Mouse (Mus musculus) thymus, adult 2 months (tissue): Measurements from ENCODE around the gene Dtymk.

Experiments used
- CTCF ChIP-seq: fragments of 200-500 bp; IDR thresholded peaks from 2 replicates; pipeline ENCODE4 v1.5.1; 2012; ENCODE audit warnings: mild to moderate bottlenecking, control low read depth, low read length, moderate library complexity, borderline replicate concordance; ENCODE audit not compliant: control insufficient read depth, poor library complexity, insufficient read depth; ENCODE audit errors: extremely low read depth
- POLR2A ChIP-seq: fragments of 200-500 bp; IDR thresholded peaks from 2 replicates; pipeline ENCODE4 v1.6.1; 2012; ENCODE audit warnings: mild to moderate bottlenecking, low read length, control low read depth, moderate library complexity; ENCODE audit not compliant: control insufficient read depth, poor library complexity, insufficient read depth; ENCODE audit errors: extremely low read depth

GRCm38 (mm10) chr1:93825771-93826539 lies 24.2 kb upstream of the Dtymk start:
- TF ChIP-seq CTCF: no peak
- no peak for TF ChIP-seq POLR2A
